Comparison of ENCODE assay signal across 18 mouse cellular contexts in genomic region chr3:14861787-14862186, GRCm38 (mm10). TPM values are rescaled to one million over a fixed set of nuclear protein-coding genes. Genes with fewer than 3 reads are reported as not detected.
DNase-seq lines count a peak whose midpoint lies in the region; ATAC-seq lines count a peak whose summit lies in the region.
"Had no signal": no experiment of that assay in that cellular context is flagged by ENCODE, and none has a peak within 500 bp of the region (broad histone marks: within the 10 kb centered on the region; RNA-seq: fewer than 3 reads in every experiment).

No protein-coding gene starts in this region.

- peak overlapping the region; percentile 78; the same call in 1 of the 2 replicates for H3K4me2 ChIP-seq in embryonic facial prominence, embryonic 12.5 days (replicated peaks)
- peak overlapping the region; percentile 77 for H3K4me2 ChIP-seq in hindbrain, embryonic 12.5 days (replicated peaks)
- peak overlapping the region; percentile 94 for H3K4me2 ChIP-seq in midbrain, embryonic 15.5 days
- H3K4me2 ChIP-seq in kidney, embryonic 16.5 days (replicated peaks; ENCODE audit: low read depth, low read length): no peak overlapping the region

- DNase-seq in embryonic facial prominence, embryonic 10.5 days (ENCODE audit: low spot score): no peak
- DNase-seq in left cerebral cortex, postnatal 14 days (ENCODE audit: low spot score in 2 of 2): no peak
- no peak for DNase-seq in right cerebral cortex, postnatal 14 days
- DNase-seq: adrenal gland, postnatal 36 days; cerebellum, adult 18-20 months; heart, adult 11 months; heart, postnatal 36 days; kidney, adult 8-10 months had no signal

- intact Hi-C loops in left cerebral cortex, postnatal 14 days (cut with DNase I): no loop called here

- no peak for ATAC-seq in embryonic facial prominence, embryonic 12.5 days (ENCODE audit: insufficient number of reproducible peaks, insufficient read depth, low FRiP score, low TSS enrichment)
- ATAC-seq in hindbrain, embryonic 12.5 days (ENCODE audit: low FRiP score): no peak
- ATAC-seq in midbrain, embryonic 15.5 days (replicated peaks): no peak
- ATAC-seq in kidney, embryonic 16.5 days (ENCODE audit: low FRiP score, low TSS enrichment): no peak

- no peak overlapping the region for H3K9ac ChIP-seq in embryonic facial prominence, embryonic 12.5 days
- no peak overlapping the region for H3K9ac ChIP-seq in hindbrain, embryonic 12.5 days
- H3K9ac ChIP-seq in midbrain, embryonic 15.5 days: no peak overlapping the region
- no peak overlapping the region for H3K9ac ChIP-seq in kidney, embryonic 16.5 days (replicated peaks; ENCODE audit: low read length)
- H3K9ac ChIP-seq: liver, embryonic 15.5 days had no signal

- H3K9me3 ChIP-seq in embryonic facial prominence, embryonic 12.5 days: no peaks in the 10 kb centered on the region
- no peaks in the 10 kb centered on the region for H3K9me3 ChIP-seq in embryonic facial prominence, embryonic 10.5 days
- no peaks in the 10 kb centered on the region for H3K9me3 ChIP-seq in hindbrain, embryonic 12.5 days (replicated peaks)
- H3K9me3 ChIP-seq in midbrain, embryonic 15.5 days: no peaks in the 10 kb centered on the region
- no peaks in the 10 kb centered on the region for H3K9me3 ChIP-seq in kidney, embryonic 16.5 days (ENCODE audit: low read length)
- H3K9me3 ChIP-seq: liver, embryonic 15.5 days had no signal

- H3K4me3 ChIP-seq in embryonic facial prominence, embryonic 12.5 days: no peak overlapping the region
- H3K4me3 ChIP-seq in embryonic facial prominence, embryonic 10.5 days: no peak overlapping the region
- H3K4me3 ChIP-seq in brown adipose tissue, adult 24 weeks (ENCODE audit: insufficient read depth, low read depth, low read length): peak overlapping the region; percentile 29; the same call in 1 of the 2 replicates
- H3K4me3 ChIP-seq in hindbrain, embryonic 12.5 days: no peak overlapping the region
- peak overlapping the region; percentile 44; the same call in 1 of the 2 replicates for H3K4me3 ChIP-seq in midbrain, embryonic 15.5 days
- no peak overlapping the region for H3K4me3 ChIP-seq in kidney, embryonic 16.5 days (ENCODE audit: low read length)

- peaks cover 3% of the 10 kb centered on the region; the same call in 1 of the 2 replicates for H3K4me1 ChIP-seq in embryonic facial prominence, embryonic 12.5 days
- peaks cover 14% of the 10 kb centered on the region for H3K4me1 ChIP-seq in embryonic facial prominence, embryonic 10.5 days
- no peaks in the 10 kb centered on the region; the same call in 1 of the 2 replicates for H3K4me1 ChIP-seq in brown adipose tissue, adult 24 weeks (ENCODE audit: control insufficient read depth, insufficient read depth, insufficient read length, low read length)
- 0 out of 2 replicates have a peak, but pooled peaks cover 8% of the 10 kb centered on the region for H3K4me1 ChIP-seq in hindbrain, embryonic 12.5 days
- peaks cover 12% of the 10 kb centered on the region for H3K4me1 ChIP-seq in midbrain, embryonic 15.5 days
- H3K4me1 ChIP-seq in kidney, embryonic 16.5 days (ENCODE audit: insufficient read depth, low read length): peaks cover 8% of the 10 kb centered on the region; the same call in 1 of the 2 replicates
- H3K4me1 ChIP-seq: liver, embryonic 15.5 days had no signal

- H3K27me3 ChIP-seq in embryonic facial prominence, embryonic 12.5 days: no peaks in the 10 kb centered on the region
- no peaks in the 10 kb centered on the region for H3K27me3 ChIP-seq in embryonic facial prominence, embryonic 10.5 days (replicated peaks; ENCODE audit: low read depth, poor library complexity, severe bottlenecking)
- no peaks in the 10 kb centered on the region for H3K27me3 ChIP-seq in hindbrain, embryonic 12.5 days
- H3K27me3 ChIP-seq in midbrain, embryonic 15.5 days (replicated peaks): no peaks in the 10 kb centered on the region
- no peaks in the 10 kb centered on the region for H3K27me3 ChIP-seq in kidney, embryonic 16.5 days (ENCODE audit: insufficient read depth, low read length)

- H3K36me3 ChIP-seq in embryonic facial prominence, embryonic 12.5 days: no peaks in the 10 kb centered on the region
- H3K36me3 ChIP-seq in embryonic facial prominence, embryonic 10.5 days (replicated peaks): no peaks in the 10 kb centered on the region
- H3K36me3 ChIP-seq in hindbrain, embryonic 12.5 days: no peaks in the 10 kb centered on the region
- no peaks in the 10 kb centered on the region for H3K36me3 ChIP-seq in midbrain, embryonic 15.5 days (replicated peaks)
- H3K36me3 ChIP-seq in kidney, embryonic 16.5 days (ENCODE audit: insufficient read depth, low read length): no peaks in the 10 kb centered on the region
- H3K36me3 ChIP-seq: liver, embryonic 15.5 days had no signal

- no peak overlapping the region for H3K27ac ChIP-seq in embryonic facial prominence, embryonic 12.5 days
- no peak overlapping the region for H3K27ac ChIP-seq in embryonic facial prominence, embryonic 10.5 days (replicated peaks)
- H3K27ac ChIP-seq in brown adipose tissue, adult 24 weeks (replicated peaks; ENCODE audit: low read depth, low read length): 0 out of 2 replicates have a peak overlapping the region, but pooled peaks have one; percentile 47
- no peak overlapping the region for H3K27ac ChIP-seq in hindbrain, embryonic 12.5 days
- H3K27ac ChIP-seq in midbrain, embryonic 15.5 days: no peak overlapping the region
- H3K27ac ChIP-seq in kidney, embryonic 16.5 days (ENCODE audit: low read length): no peak overlapping the region
- H3K27ac ChIP-seq: liver, embryonic 15.5 days; macrophage had no signal

- 33% methylated on average over 4 of the region's 4 CpGs for WGBS in embryonic facial prominence, embryonic 12.5 days
- 41% methylated on average over 4 of the region's 4 CpGs for WGBS in embryonic facial prominence, embryonic 10.5 days
- WGBS in hindbrain, embryonic 12.5 days: 31% methylated on average over 4 of the region's 4 CpGs
- 8% methylated on average over 4 of the region's 4 CpGs for WGBS in midbrain, embryonic 15.5 days
- 43% methylated on average over 4 of the region's 4 CpGs for WGBS in kidney, embryonic 16.5 days

RNA-seq across cellular contexts. Expression of gene Car3, which starts 1.5 kb away (rescaled TPM):
- 4.6 and 4.7 TPM in 2 replicates for polyA plus RNA-seq in embryonic facial prominence, embryonic 12.5 days (2016; fragmentation: Nextera tagmentation; extraction: Ambion mirVana)
- 1.7 and 2.0 TPM in 2 replicates for polyA plus RNA-seq in embryonic facial prominence, embryonic 10.5 days (2016; fragmentation: Nextera tagmentation; extraction: Ambion mirVana)
- polyA plus RNA-seq in brown adipose tissue, adult 24 weeks (2012; ENCODE audit: insufficient read depth, insufficient read length, missing spikeins): 5,717 and 6,809 TPM in 2 replicates
- polyA plus RNA-seq in hindbrain, embryonic 12.5 days (2016; fragmentation: Nextera tagmentation; extraction: Ambion mirVana): 3.7 and 5.8 TPM in 2 replicates
- 1.1 and 1.2 TPM in 2 replicates for polyA plus RNA-seq in midbrain, embryonic 15.5 days (2015; fragmentation: Nextera tagmentation; extraction: Ambion mirVana)
- total RNA-seq in left cerebral cortex, postnatal 14 days (2021): 1 to 10 TPM in 1 of 2 experiments, under 1 TPM in 1; 0.80 to 1.2 TPM
- polyA plus RNA-seq in kidney, embryonic 16.5 days (2015; fragmentation: Nextera tagmentation; extraction: Ambion mirVana): 21.0 and 22.3 TPM in 2 replicates
- polyA plus RNA-seq: macrophage had no signal

RNA-seq across cellular contexts. Expression of gene Car2, which starts 24.3 kb away (rescaled TPM):
- 51.5 and 53.0 TPM in 2 replicates for polyA plus RNA-seq in embryonic facial prominence, embryonic 12.5 days (2016; fragmentation: Nextera tagmentation; extraction: Ambion mirVana)
- polyA plus RNA-seq in embryonic facial prominence, embryonic 10.5 days (2016; fragmentation: Nextera tagmentation; extraction: Ambion mirVana): 72.8 and 77.4 TPM in 2 replicates
- 16.9 and 19.2 TPM in 2 replicates for polyA plus RNA-seq in brown adipose tissue, adult 24 weeks (2012; ENCODE audit: insufficient read depth, insufficient read length, missing spikeins)
- 62.0 and 77.2 TPM in 2 replicates for polyA plus RNA-seq in hindbrain, embryonic 12.5 days (2016; fragmentation: Nextera tagmentation; extraction: Ambion mirVana)
- polyA plus RNA-seq in midbrain, embryonic 15.5 days (2015; fragmentation: Nextera tagmentation; extraction: Ambion mirVana): 18.9 and 24.3 TPM in 2 replicates
- total RNA-seq in left cerebral cortex, postnatal 14 days (2021): 10 to 100 TPM; 73.3 to 76.3 TPM
- polyA plus RNA-seq in kidney, embryonic 16.5 days (2015; fragmentation: Nextera tagmentation; extraction: Ambion mirVana): 89.2 and 102 TPM in 2 replicates

RNA-seq across cellular contexts. Expression of gene Car1, which starts 53.6 kb away (rescaled TPM):
- 0.54 TPM in 1 of 2 replicates, not detected in the other for polyA plus RNA-seq in embryonic facial prominence, embryonic 12.5 days (2016; fragmentation: Nextera tagmentation; extraction: Ambion mirVana)
- polyA plus RNA-seq in embryonic facial prominence, embryonic 10.5 days (2016; fragmentation: Nextera tagmentation; extraction: Ambion mirVana): 0.15 and 0.16 TPM in 2 replicates
- polyA plus RNA-seq in brown adipose tissue, adult 24 weeks (2012; ENCODE audit: insufficient read depth, insufficient read length, missing spikeins): 0.87 and 1.2 TPM in 2 replicates
- polyA plus RNA-seq in hindbrain, embryonic 12.5 days (2016; fragmentation: Nextera tagmentation; extraction: Ambion mirVana): 0.23 TPM in 1 of 2 replicates, not detected in the other
- polyA plus RNA-seq in midbrain, embryonic 15.5 days (2015; fragmentation: Nextera tagmentation; extraction: Ambion mirVana): 0.19 and 0.40 TPM in 2 replicates
- not detected for total RNA-seq in left cerebral cortex, postnatal 14 days (2021)
- polyA plus RNA-seq in kidney, embryonic 16.5 days (2015; fragmentation: Nextera tagmentation; extraction: Ambion mirVana): 0.22 TPM in 1 of 2 replicates, not detected in the other
- total RNA-seq: ES-E14; heart, postnatal 36 days; layer of hippocampus, adult 8-10 months; left cerebral cortex, postnatal 4 days had no signal
- polyA plus RNA-seq: macrophage had no signal

Comparison
In these comparisons a context has a peak if more than half of its experiments do, and no peak if none do; other contexts are left out.
1. H3K4me3 ChIP-seq: peak in brown adipose tissue, adult 24 weeks (single experiment) and midbrain, embryonic 15.5 days (single experiment); none in embryonic facial prominence, embryonic 12.5 days (single experiment), embryonic facial prominence, embryonic 10.5 days (single experiment), hindbrain, embryonic 12.5 days (single experiment) and kidney, embryonic 16.5 days (single experiment).
2. RNA of gene Car3, which starts 1.5 kb away (polyA plus RNA-seq): 5,717 to 6,809 TPM in brown adipose tissue, adult 24 weeks; 21.0 to 22.3 TPM in kidney, embryonic 16.5 days, 4.6 to 4.7 TPM in embryonic facial prominence, embryonic 12.5 days, 3.7 to 5.8 TPM in hindbrain, embryonic 12.5 days, 1.7 to 2.0 TPM in embryonic facial prominence, embryonic 10.5 days and 1.1 to 1.2 TPM in midbrain, embryonic 15.5 days; every median in the first group is over 100 times any median in the second.